ENCODE assay signal across 9 mouse cellular contexts in the genomic region with DNA sequence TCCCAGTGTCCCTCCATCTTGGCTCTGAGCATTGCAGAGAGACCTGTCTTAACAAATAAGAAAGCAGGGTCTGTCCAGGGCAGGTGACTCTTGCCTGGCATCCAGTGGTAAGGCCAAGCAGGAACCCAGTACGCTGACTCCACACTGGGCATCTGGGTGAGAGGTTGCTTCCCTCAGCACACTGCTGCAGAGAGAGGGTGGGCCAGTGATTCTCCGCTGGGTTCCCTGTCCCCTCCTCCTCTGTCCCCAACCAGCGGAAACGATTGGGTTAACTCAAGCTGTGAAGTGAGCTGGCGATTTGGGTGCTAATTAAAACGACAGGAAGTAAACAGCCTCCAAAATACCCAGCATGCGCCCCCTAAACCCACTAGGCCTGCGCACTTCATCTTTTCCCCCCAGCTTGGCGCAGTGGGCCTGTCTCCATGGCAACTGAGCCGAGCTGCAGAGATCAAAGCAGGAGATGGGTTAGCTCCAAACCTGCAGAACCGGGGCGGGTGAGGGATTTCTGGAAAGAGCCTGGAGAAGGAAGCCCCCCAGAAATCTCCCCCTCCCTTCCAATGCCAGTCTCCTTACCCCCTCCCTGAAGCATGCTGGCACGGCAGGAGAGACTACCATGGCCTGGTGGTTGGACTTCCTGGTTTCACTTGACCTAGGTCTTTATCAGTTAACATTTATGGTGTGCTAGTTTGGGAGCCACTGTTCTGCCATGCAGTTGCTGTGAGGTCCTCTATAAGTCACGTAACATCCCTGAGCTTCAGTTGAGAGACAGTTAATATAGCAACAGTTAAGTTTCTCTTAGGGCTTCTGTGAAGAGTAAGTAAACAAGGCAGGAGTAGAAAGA. TPM values are rescaled to one million over a fixed set of nuclear protein-coding genes. Genes with fewer than 3 reads are reported as not detected.
DNase-seq lines count a peak whose midpoint lies in the region; ATAC-seq and TF ChIP-seq lines count a peak whose summit lies in the region.
"Had no signal": no experiment of that assay in that cellular context is flagged by ENCODE, and none has a peak within 500 bp of the region (broad histone marks: within the 10 kb centered on the region; RNA-seq: fewer than 3 reads in every experiment).

No protein-coding gene starts in this region.

- no peaks in the 10 kb centered on the region for H3K36me3 ChIP-seq in spleen, adult 2 months (ENCODE audit: control insufficient read depth, insufficient read depth, low read length)
- H3K36me3 ChIP-seq in hindbrain, embryonic 15.5 days: no peaks in the 10 kb centered on the region
- no peaks in the 10 kb centered on the region for H3K36me3 ChIP-seq in limb, embryonic 10.5 days
- 0 out of 2 replicates have a peak, but pooled peaks cover 4% of the 10 kb centered on the region for H3K36me3 ChIP-seq in neural tube, embryonic 15.5 days
- no peaks in the 10 kb centered on the region for H3K36me3 ChIP-seq in heart, embryonic 12.5 days

- H3K4me1 ChIP-seq in spleen, adult 2 months (ENCODE audit: control insufficient read depth, insufficient read depth, insufficient read length): peaks cover 9% of the 10 kb centered on the region; the same call in 1 of the 2 replicates
- peaks cover 53% of the 10 kb centered on the region for H3K4me1 ChIP-seq in hindbrain, embryonic 15.5 days (replicated peaks)
- H3K4me1 ChIP-seq in limb, embryonic 10.5 days: peaks cover 35% of the 10 kb centered on the region
- H3K4me1 ChIP-seq in neural tube, embryonic 15.5 days: peaks cover 66% of the 10 kb centered on the region
- peaks cover 29% of the 10 kb centered on the region for H3K4me1 ChIP-seq in heart, embryonic 12.5 days (replicated peaks)

- TF ChIP-seq CTCF in spleen, adult 2 months (IDR thresholded peaks at IDR 0.05; ENCODE audit: extremely low read depth, insufficient read depth, insufficient read length, insufficient replicate concordance): no peak

- DNase-seq in spleen, adult 2 months (ENCODE audit: low read depth in 1 of 2, low spot score in 2 of 2): peak; percentile 17 to 35
- no peak for DNase-seq in spleen, postnatal 4 days (ENCODE audit: low spot score in 2 of 2)
- DNase-seq in embryo, embryonic 9.5 days (ENCODE audit: extremely low spot score): peak; percentile 61
- DNase-seq in limb, embryonic 10.5 days (ENCODE audit: low spot score): peak; percentile 74
- DNase-seq in heart, postnatal 10 days: no peak

- 0 out of 2 replicates have a peak overlapping the region, but pooled peaks have one; percentile 2 for H3K9ac ChIP-seq in hindbrain, embryonic 15.5 days
- peak overlapping the region; percentile 35 for H3K9ac ChIP-seq in neural tube, embryonic 15.5 days (replicated peaks)
- H3K9ac ChIP-seq in heart, embryonic 12.5 days: no peak overlapping the region
- H3K9ac ChIP-seq: liver, embryonic 14.5 days had no signal

- peak overlapping the region; percentile 12; the same call in 1 of the 2 replicates for H3K4me3 ChIP-seq in spleen, adult 2 months (ENCODE audit: extremely low read depth, insufficient read depth, insufficient read length)
- H3K4me3 ChIP-seq in hindbrain, embryonic 15.5 days: peak overlapping the region; percentile 19
- H3K4me3 ChIP-seq in limb, embryonic 10.5 days: peak overlapping the region; percentile 41
- H3K4me3 ChIP-seq in neural tube, embryonic 15.5 days (replicated peaks): peak overlapping the region; percentile 23
- no peak overlapping the region for H3K4me3 ChIP-seq in heart, embryonic 12.5 days

- ATAC-seq in hindbrain, embryonic 15.5 days (ENCODE audit: low FRiP score, low read depth): peak; percentile 90
- ATAC-seq in neural tube, embryonic 15.5 days (ENCODE audit: low FRiP score): peak; percentile 89
- no peak for ATAC-seq in heart, embryonic 12.5 days (ENCODE audit: insufficient number of reproducible peaks, low FRiP score)

- 11% methylated on average over 14 of the region's 14 CpGs for WGBS in spleen, adult 2 months
- WGBS in hindbrain, embryonic 15.5 days: 3% methylated on average over 14 of the region's 14 CpGs
- WGBS in limb, embryonic 10.5 days: 4% methylated on average over 14 of the region's 14 CpGs
- WGBS in neural tube, embryonic 15.5 days: 2% methylated on average over 14 of the region's 14 CpGs
- 16% methylated on average over 14 of the region's 14 CpGs for WGBS in heart, embryonic 12.5 days

- intact Hi-C loops in heart, postnatal 10 days (cut with DNase I): no loop called here

- no peak overlapping the region for H3K27ac ChIP-seq in spleen, adult 2 months (ENCODE audit: insufficient read depth, low read length)
- H3K27ac ChIP-seq in hindbrain, embryonic 15.5 days (replicated peaks): peak overlapping the region; percentile 84
- peak overlapping the region; percentile 78 for H3K27ac ChIP-seq in limb, embryonic 10.5 days
- H3K27ac ChIP-seq in neural tube, embryonic 15.5 days (replicated peaks): peak overlapping the region; percentile 83
- H3K27ac ChIP-seq in heart, embryonic 12.5 days (ENCODE audit: poor library complexity, severe bottlenecking): no peak overlapping the region
- H3K27ac ChIP-seq: liver, embryonic 14.5 days had no signal

- H3K4me2 ChIP-seq in hindbrain, embryonic 15.5 days: peak overlapping the region; percentile 51
- H3K4me2 ChIP-seq in neural tube, embryonic 15.5 days: peak overlapping the region; percentile 58
- H3K4me2 ChIP-seq in heart, embryonic 12.5 days: no peak overlapping the region

- no peaks in the 10 kb centered on the region for H3K9me3 ChIP-seq in hindbrain, embryonic 15.5 days
- no peaks in the 10 kb centered on the region for H3K9me3 ChIP-seq in limb, embryonic 10.5 days (replicated peaks)
- H3K9me3 ChIP-seq in neural tube, embryonic 15.5 days (replicated peaks): no peaks in the 10 kb centered on the region
- H3K9me3 ChIP-seq in heart, embryonic 12.5 days (replicated peaks): no peaks in the 10 kb centered on the region

- no peak for TF ChIP-seq POLR2A in spleen, adult 2 months (IDR thresholded peaks at IDR 0.05; ENCODE audit: low read depth, low read length)

- H3K27me3 ChIP-seq in spleen, adult 2 months (ENCODE audit: control insufficient read depth, insufficient read depth, low read length): no peaks in the 10 kb centered on the region
- no peaks in the 10 kb centered on the region for H3K27me3 ChIP-seq in hindbrain, embryonic 15.5 days
- peaks cover 38% of the 10 kb centered on the region for H3K27me3 ChIP-seq in limb, embryonic 10.5 days (ENCODE audit: low read depth, poor library complexity, severe bottlenecking)
- no peaks in the 10 kb centered on the region for H3K27me3 ChIP-seq in neural tube, embryonic 15.5 days (replicated peaks)
- H3K27me3 ChIP-seq in heart, embryonic 12.5 days (replicated peaks): peaks cover 84% of the 10 kb centered on the region

RNA-seq across cellular contexts. Expression of a gene that starts 9.5 kb away (rescaled TPM):
- 2.4 and 2.7 TPM in 2 replicates for polyA plus RNA-seq in spleen, adult 2 months (2012; rRNA removed)
- polyA plus RNA-seq in hindbrain, embryonic 15.5 days (2015; fragmentation: Nextera tagmentation; extraction: Ambion mirVana): 106 and 113 TPM in 2 replicates
- polyA plus RNA-seq in limb, embryonic 10.5 days (2016; fragmentation: Nextera tagmentation; extraction: Ambion mirVana): 1.1 and 2.0 TPM in 2 replicates
- 114 and 122 TPM in 2 replicates for polyA plus RNA-seq in neural tube, embryonic 15.5 days (2015; fragmentation: Nextera tagmentation; extraction: Ambion mirVana)
- polyA plus RNA-seq in heart, embryonic 12.5 days (2016; fragmentation: Nextera tagmentation; extraction: Ambion mirVana): 2.2 and 2.3 TPM in 2 replicates
- total RNA-seq in heart, postnatal 10 days (2021): 10 to 100 TPM in 1 of 2 experiments, 1 to 10 TPM in 1; 8.8 to 11.0 TPM

Comparison
In these comparisons a context has a peak if more than half of its experiments do, and no peak if none do; other contexts are left out.
1. DNase-seq: peak in spleen, adult 2 months (2 of 2), embryo, embryonic 9.5 days (single experiment) and limb, embryonic 10.5 days (single experiment); none in spleen, postnatal 4 days (0 of 2) and heart, postnatal 10 days (0 of 2).
2. H3K27ac ChIP-seq: peak in hindbrain, embryonic 15.5 days (single experiment), limb, embryonic 10.5 days (single experiment) and neural tube, embryonic 15.5 days (single experiment); none in spleen, adult 2 months (single experiment) and heart, embryonic 12.5 days (single experiment).
3. RNA of a gene that starts 9.5 kb away (polyA plus RNA-seq): 114 to 122 TPM in neural tube, embryonic 15.5 days and 106 to 113 TPM in hindbrain, embryonic 15.5 days; 2.4 to 2.7 TPM in spleen, adult 2 months, 2.2 to 2.3 TPM in heart, embryonic 12.5 days and 1.1 to 2.0 TPM in limb, embryonic 10.5 days; every median in the first group is over 10 times any median in the second.